14 mouse cellular contexts compared by ENCODE assay signal in the genomic region with DNA sequence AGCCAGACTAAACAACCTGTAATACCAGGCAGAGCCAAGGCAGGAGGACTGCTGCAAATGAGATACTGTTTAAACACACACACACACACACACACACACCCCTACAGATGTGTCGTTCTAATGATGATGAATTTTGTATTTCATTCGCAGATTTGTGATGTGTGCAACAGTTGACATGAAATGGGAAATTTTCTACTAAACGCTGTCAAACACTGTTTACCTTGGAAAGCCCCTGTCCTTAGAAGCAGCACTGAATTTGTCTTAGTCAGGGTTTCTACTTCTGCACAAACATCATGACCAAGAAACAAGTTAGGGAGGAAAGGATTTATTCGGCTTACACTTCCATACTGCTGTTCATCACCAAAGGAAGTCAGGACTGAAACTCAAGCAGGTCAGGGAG. TPM values are rescaled to one million over a fixed set of nuclear protein-coding genes. Genes with fewer than 3 reads are reported as not detected.
DNase-seq lines count a peak whose midpoint lies in the region; ATAC-seq and TF ChIP-seq lines count a peak whose summit lies in the region.
"Had no signal": no experiment of that assay in that cellular context is flagged by ENCODE, and none has a peak within 500 bp of the region (broad histone marks: within the 10 kb centered on the region; RNA-seq: fewer than 3 reads in every experiment).

No protein-coding gene starts in this region.

- H3K27ac ChIP-seq in embryonic fibroblast, embryonic 13.5 days (ENCODE audit: insufficient read depth, low read length): peak overlapping the region; percentile 57; the same call in 1 of the 2 replicates
- H3K27ac ChIP-seq in heart, embryonic 12.5 days (ENCODE audit: poor library complexity, severe bottlenecking): no peak overlapping the region
- H3K27ac ChIP-seq in midbrain, embryonic 10.5 days (replicated peaks): no peak overlapping the region
- H3K27ac ChIP-seq: embryonic facial prominence, embryonic 13.5 days; embryonic facial prominence, embryonic 15.5 days; forebrain, embryonic 13.5 days; forebrain, embryonic 15.5 days had no signal

- no peak overlapping the region for H3K4me3 ChIP-seq in embryonic fibroblast, embryonic 13.5 days (ENCODE audit: insufficient read depth, low read length)
- no peak overlapping the region for H3K4me3 ChIP-seq in heart, embryonic 12.5 days
- no peak overlapping the region for H3K4me3 ChIP-seq in midbrain, embryonic 10.5 days
- H3K4me3 ChIP-seq: embryonic facial prominence, embryonic 13.5 days; embryonic facial prominence, embryonic 15.5 days; forebrain, embryonic 13.5 days; forebrain, embryonic 15.5 days had no signal

- TF ChIP-seq CTCF in embryonic fibroblast, embryonic 13.5 days (IDR thresholded peaks at IDR 0.05; ENCODE audit: borderline replicate concordance, insufficient read depth, low read length): no peak

- TF ChIP-seq POLR2A in embryonic fibroblast, embryonic 13.5 days (IDR thresholded peaks at IDR 0.05; ENCODE audit: low read depth, low read length): no peak

- peak; percentile 56 for ATAC-seq in CD4-positive, CD25-positive, alpha-beta regulatory T cell, adult 4 months
- peak; percentile 57 for ATAC-seq in inflammation-experienced regulatory T-cells, adult 6 months
- ATAC-seq in heart, embryonic 12.5 days (ENCODE audit: insufficient number of reproducible peaks, low FRiP score): no peak
- ATAC-seq: forebrain, embryonic 13.5 days; forebrain, embryonic 15.5 days; forebrain, postnatal 0 days had no signal

- no peaks in the 10 kb centered on the region for H3K27me3 ChIP-seq in heart, embryonic 12.5 days (replicated peaks)
- no peaks in the 10 kb centered on the region for H3K27me3 ChIP-seq in midbrain, embryonic 10.5 days (ENCODE audit: low read depth, poor library complexity, severe bottlenecking)
- H3K27me3 ChIP-seq: embryonic facial prominence, embryonic 13.5 days; embryonic facial prominence, embryonic 15.5 days; forebrain, embryonic 13.5 days; forebrain, embryonic 15.5 days had no signal

- H3K9me3 ChIP-seq in heart, embryonic 12.5 days (replicated peaks): no peaks in the 10 kb centered on the region
- H3K9me3 ChIP-seq in midbrain, embryonic 10.5 days (replicated peaks): no peaks in the 10 kb centered on the region
- H3K9me3 ChIP-seq: embryonic facial prominence, embryonic 13.5 days; embryonic facial prominence, embryonic 15.5 days; forebrain, embryonic 13.5 days; forebrain, embryonic 15.5 days had no signal

- peak; percentile 19 for DNase-seq in A20 (ENCODE audit: low read depth, low spot score)
- no peak for DNase-seq in layer of hippocampus, adult 9-11 months
- no peak for DNase-seq in midbrain, embryonic 10.5 days (ENCODE audit: low spot score)
- DNase-seq: adrenal gland, adult 8-10 months; embryo, embryonic 11 days; forebrain, postnatal 0 days had no signal

- no peaks in the 10 kb centered on the region for H3K36me3 ChIP-seq in heart, embryonic 12.5 days
- no peaks in the 10 kb centered on the region for H3K36me3 ChIP-seq in midbrain, embryonic 10.5 days
- H3K36me3 ChIP-seq: embryonic facial prominence, embryonic 13.5 days; embryonic facial prominence, embryonic 15.5 days; forebrain, embryonic 15.5 days had no signal

- H3K9ac ChIP-seq in heart, embryonic 12.5 days: no peak overlapping the region
- H3K9ac ChIP-seq: embryonic facial prominence, embryonic 13.5 days; embryonic facial prominence, embryonic 15.5 days; forebrain, embryonic 13.5 days; forebrain, embryonic 15.5 days; forebrain, postnatal 0 days had no signal

- peaks cover 10% of the 10 kb centered on the region for H3K4me1 ChIP-seq in embryonic fibroblast, embryonic 13.5 days (ENCODE audit: control insufficient read depth, insufficient read depth, low read length)
- H3K4me1 ChIP-seq in heart, embryonic 12.5 days (replicated peaks): 0 out of 2 replicates have a peak, but pooled peaks cover 3% of the 10 kb centered on the region
- H3K4me1 ChIP-seq in midbrain, embryonic 10.5 days: peaks cover 16% of the 10 kb centered on the region

- no peak overlapping the region for H3K4me2 ChIP-seq in heart, embryonic 12.5 days
- H3K4me2 ChIP-seq: embryonic facial prominence, embryonic 13.5 days; embryonic facial prominence, embryonic 15.5 days; forebrain, embryonic 13.5 days; forebrain, embryonic 15.5 days had no signal

- WGBS in heart, embryonic 12.5 days: 83% methylated on average over 4 of the region's 4 CpGs
- 89% methylated on average over 4 of the region's 4 CpGs for WGBS in midbrain, embryonic 10.5 days

RNA-seq across cellular contexts. Expression of a gene that starts 24.0 kb away (rescaled TPM):
- polyA plus RNA-seq in CD4-positive, CD25-positive, alpha-beta regulatory T cell, adult 4 months (2017; shearing (Covaris generic)): 10 to 100 TPM; 30.6 to 35.1 TPM
- polyA plus RNA-seq in embryonic fibroblast, embryonic 13.5 days (2011; ENCODE audit: insufficient read length, low read depth, missing spikeins): 65.9 and 73.8 TPM in 2 replicates
- polyA plus RNA-seq in inflammation-experienced regulatory T-cells, adult 6 months (2017; shearing (Covaris generic)): 10 to 100 TPM; 34.2 to 58.5 (median 40.3) TPM
- polyA plus RNA-seq in heart, embryonic 12.5 days (2016; fragmentation: Nextera tagmentation; extraction: Ambion mirVana): 40.2 TPM in 2 replicates
- polyA plus RNA-seq in midbrain, embryonic 10.5 days (2016; fragmentation: Nextera tagmentation; extraction: Ambion mirVana): 90.8 and 90.9 TPM in 2 replicates

RNA-seq across cellular contexts. Expression of a gene that starts 55.5 kb away (rescaled TPM):
- 10 to 100 TPM in 1 of 2 experiments, 1 to 10 TPM in 1; 6.5 to 12.3 TPM for polyA plus RNA-seq in CD4-positive, CD25-positive, alpha-beta regulatory T cell, adult 4 months (2017; shearing (Covaris generic))
- 6.4 and 7.3 TPM in 2 replicates for polyA plus RNA-seq in embryonic fibroblast, embryonic 13.5 days (2011; ENCODE audit: insufficient read length, low read depth, missing spikeins)
- polyA plus RNA-seq in inflammation-experienced regulatory T-cells, adult 6 months (2017; shearing (Covaris generic)): 10 to 100 TPM in 2 of 3 experiments, 1 to 10 TPM in 1; 8.3 to 13.0 (median 10.1) TPM
- 6.1 TPM in 2 replicates for polyA plus RNA-seq in heart, embryonic 12.5 days (2016; fragmentation: Nextera tagmentation; extraction: Ambion mirVana)
- polyA plus RNA-seq in midbrain, embryonic 10.5 days (2016; fragmentation: Nextera tagmentation; extraction: Ambion mirVana): 10.6 and 11.0 TPM in 2 replicates
